Mouse (Mus musculus) heart, adult 2 months (tissue): Measurements from ENCODE around the gene Naalad2. TPM values are rescaled to one million over a fixed set of nuclear protein-coding genes. Genes with fewer than 3 reads are reported as not detected.
A peak's percentile ranks its signal among the peaks of the same experiment; 100 is the strongest.
"Not testable (repeated sequence)": the region's sequence is repeated elsewhere in the genome, so short reads cannot be mapped to it uniquely, and the experiment has no call there.

ENCODE experiments used
- DNase-seq, 2 experiments: peaks; one replicate each; pipeline ENCODE4 v3.0.0; 2021
- H3K27ac ChIP-seq: fragments of 200-600 bp; 2 replicates; pipeline ENCODE4 v1.8.1; 2022
- H3K27me3 ChIP-seq: fragments of 200-500 bp; 2 replicates; pipeline ENCODE4 v1.6.1; 2012; ENCODE audit warnings: mild to moderate bottlenecking, low read length, inconsistent platforms, mixed read lengths; ENCODE audit not compliant: control insufficient read depth, insufficient read depth
- H3K36me3 ChIP-seq: fragments of 200-500 bp; 2 replicates; pipeline ENCODE4 v1.6.1; 2012; ENCODE audit warnings: low read length, inconsistent platforms; ENCODE audit not compliant: control insufficient read depth, insufficient read depth
- H3K4me1 ChIP-seq: fragments of 200-500 bp; 2 replicates; pipeline ENCODE4 v1.6.1; 2011; ENCODE audit warnings: low read length; ENCODE audit not compliant: control insufficient read depth, insufficient read depth
- H3K4me3 ChIP-seq: fragments of 200-600 bp; 2 replicates; pipeline ENCODE4 v1.8.1; 2022
- H3K79me2 ChIP-seq: fragments of 200-500 bp; replicated peaks from 2 replicates; pipeline ENCODE4 v1.6.1; 2012; ENCODE audit warnings: mild to moderate bottlenecking, inconsistent platforms, low read length, moderate library complexity, mixed read lengths; ENCODE audit not compliant: control insufficient read depth, insufficient read depth
- H3K9ac ChIP-seq: fragments of 200-500 bp; 2 replicates; pipeline ENCODE4 v1.6.1; 2012; ENCODE audit warnings: low read depth, mild to moderate bottlenecking, control low read depth, inconsistent platforms, low read length, mixed read lengths
- CTCF ChIP-seq: fragments of 200-600 bp; IDR thresholded peaks from 2 replicates; pipeline ENCODE4 v1.8.1; 2022; ENCODE audit warnings: antibody characterized with exemption, mild to moderate bottlenecking, moderate library complexity
- EP300 ChIP-seq: fragments of 200-500 bp; IDR thresholded peaks from 2 replicates; pipeline ENCODE4 v1.6.1; 2011; ENCODE audit warnings: low read depth, low read length, control low read depth; ENCODE audit not compliant: insufficient read depth
- POLR2A ChIP-seq: fragments of 200-500 bp; IDR thresholded peaks from 2 replicates; pipeline ENCODE4 v1.6.1; 2011; ENCODE audit warnings: mild to moderate bottlenecking, low read depth, low read length, control low read depth; ENCODE audit not compliant: insufficient read depth
- WGBS: fragments of 180-500 bp; shearing (Covaris S2); methylation state at CpG from one replicate; pipeline ENCODE4 v1.1.7; 2018; 5-methylcytosine and 5-hydroxymethylcytosine counted together
- intact Hi-C: fragments of 180-260 bp; cut with DNase I; formaldehyde crosslinking; loops from one replicate; pipeline ENCODE4 v1.15.1; 2025
- polyA plus RNA-seq: library from polyadenylated mRNA; depleted of rRNA; stranded (reverse); fragments of >200 nt; gene quantifications from 2 replicates; pipeline ENCODE4 v1.2.3, GENCODE M21; 2012; rRNA removed
- total RNA-seq, 2 experiments: library from RNA; stranded (reverse); gene quantifications; 2 replicates each; pipeline ENCODE4 v1.2.3; 2021

Naalad2 gene
- total and polyA plus RNA-seq, 3 experiments, result 2.3 to 7.3 (median 6.4) TPM

GRCm38 (mm10) chr9:18291571-18292429, 111.0 kb downstream of the Naalad2 start, which contains the start of gene Chordc1:
TSS of gene Chordc1 (plus strand) at chr9:18292125.
- 3% methylated on average over 49 of the region's 49 CpGs for WGBS
- Histone ChIP-seq H3K36me3 (peaks cover 13% of the 10 kb centered on the region), H3K4me3 (peak within 1 kb of the TSS; percentile 71), H3K4me1 (peaks cover 4% of the 10 kb centered on the region; the same call in 1 of the 2 replicates), H3K27ac (peak within 1 kb of the TSS; percentile 99), H3K27me3 (no peaks in the 10 kb centered on the region), H3K9ac (peak within 1 kb of the TSS; percentile 92), H3K79me2 (peaks cover 2% of the 10 kb centered on the region; the same call in 1 of the 2 replicates)
- TF ChIP-seq EP300, result peak; percentile 96
- TF ChIP-seq CTCF, result peak; percentile 56
- TF ChIP-seq POLR2A, result peak; percentile 82
- intact Hi-C loops, result loop anchor here (5.0 kb wide), 1 partner anchor 181 kb away; no protein-coding TSS in a partner anchor
- peak; percentile 95 to 97 for DNase-seq

DNA sequence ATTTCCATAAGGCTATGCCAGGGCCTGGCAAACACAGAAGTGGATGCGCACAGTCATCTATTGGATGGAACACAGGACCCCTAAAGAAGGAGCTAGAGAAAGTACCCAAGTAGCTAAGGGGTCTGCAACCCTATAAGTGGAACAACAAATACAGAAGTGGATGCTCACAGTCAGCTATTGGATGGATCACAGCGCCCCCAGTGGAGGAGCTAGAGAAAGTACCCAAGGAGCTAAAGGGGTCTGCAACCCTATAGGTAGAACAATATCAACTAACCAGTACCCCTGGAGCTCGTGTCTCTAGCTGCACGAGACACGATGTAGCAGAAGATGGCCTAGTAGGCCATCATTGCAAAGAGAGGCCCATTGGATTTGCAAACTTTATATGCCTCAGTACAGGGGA, 124.1 kb downstream of the Naalad2 start:
- peak; percentile 53 for TF ChIP-seq CTCF
- DNase-seq, result not testable (repeated sequence)

GRCm38 (mm10) chr9:18277497-18277896, 125.3 kb downstream of the Naalad2 start:
- H3K4me3 ChIP-seq, result no peak overlapping the region
- no peak overlapping the region for H3K9ac ChIP-seq
- no peak for DNase-seq
- 23% methylated on average over 1 of the region's 1 CpGs for WGBS
- H3K4me1 ChIP-seq, result no peaks in the 10 kb centered on the region
- no peaks in the 10 kb centered on the region for H3K79me2 ChIP-seq
- H3K36me3 ChIP-seq, result no peaks in the 10 kb centered on the region
- intact Hi-C loops, result no loop called here
- H3K27ac ChIP-seq, result no peak overlapping the region
- TF ChIP-seq POLR2A (no peak), CTCF (peak; percentile 64)
- H3K27me3 ChIP-seq, result no peaks in the 10 kb centered on the region

More for the DNA sequence above, 124.1 kb downstream of the Naalad2 start:
- H3K27ac ChIP-seq, H3K9ac ChIP-seq, H3K4me3 ChIP-seq, H3K79me2 ChIP-seq, H3K4me1 ChIP-seq, H3K27me3 ChIP-seq, intact Hi-C loops, H3K36me3 ChIP-seq: not testable (repeated sequence)
- WGBS, result 29% methylated on average over 5 of the region's 5 CpGs

DNA sequence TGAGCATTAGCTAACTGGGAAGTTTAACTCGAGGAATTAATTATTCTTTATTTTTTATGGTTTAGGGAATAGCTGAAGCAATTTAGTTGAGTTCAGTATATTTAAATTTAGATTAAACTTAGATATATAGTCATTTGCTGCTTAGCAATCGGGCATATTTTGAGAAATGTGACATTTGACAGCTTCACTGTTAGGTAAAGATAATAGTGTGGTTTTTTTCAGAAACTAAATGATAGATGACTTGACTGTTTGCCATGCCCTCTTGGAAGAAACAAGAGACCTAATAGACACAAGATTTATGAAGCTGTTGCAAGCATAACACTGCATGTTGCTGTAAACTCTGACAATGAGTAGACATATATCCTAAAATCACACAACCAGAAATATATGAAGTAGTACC, 126.0 kb downstream of the Naalad2 start:
- H3K27me3 ChIP-seq, result no peaks in the 10 kb centered on the region
- no peak for DNase-seq
- intact Hi-C loops, result no loop called here
- no peaks in the 10 kb centered on the region for H3K4me1 ChIP-seq
- no peaks in the 10 kb centered on the region for H3K36me3 ChIP-seq
- TF ChIP-seq POLR2A, result no peak
- no peak for TF ChIP-seq CTCF
- TF ChIP-seq EP300, result no peak
- no peak overlapping the region for H3K27ac ChIP-seq
- H3K4me3 ChIP-seq, result no peak overlapping the region
- no peak overlapping the region for H3K9ac ChIP-seq
- 28% methylated on average over 2 of the region's 2 CpGs for WGBS
- no peaks in the 10 kb centered on the region for H3K79me2 ChIP-seq

DNA sequence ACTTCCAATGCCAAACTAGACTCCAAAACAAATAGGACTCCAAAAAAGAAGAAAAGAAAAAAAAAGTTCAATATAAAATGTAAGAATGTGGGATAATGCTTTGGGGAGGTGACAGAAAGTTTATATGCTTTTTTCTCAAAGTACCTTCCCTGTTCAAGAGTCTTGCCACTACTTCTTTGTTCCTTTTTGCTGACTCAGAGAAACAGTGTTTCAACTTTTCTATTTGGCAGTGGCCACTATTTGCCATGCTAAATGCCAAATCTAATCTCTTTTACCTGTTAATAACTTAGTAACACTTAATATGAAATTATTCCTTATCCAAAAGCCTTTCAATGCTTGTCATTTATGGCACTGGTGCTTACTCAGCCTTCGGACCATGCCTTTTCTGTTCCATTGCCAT, 126.9 kb downstream of the Naalad2 start:
- WGBS, result 73% methylated on average over 1 of the region's 1 CpGs
- H3K4me3 ChIP-seq, result no peak overlapping the region
- no peaks in the 10 kb centered on the region for H3K79me2 ChIP-seq
- H3K4me1 ChIP-seq, result no peaks in the 10 kb centered on the region
- H3K27ac ChIP-seq, result no peak overlapping the region
- no peaks in the 10 kb centered on the region for H3K27me3 ChIP-seq
- no peaks in the 10 kb centered on the region for H3K36me3 ChIP-seq
- TF ChIP-seq EP300, result no peak
- no peak for TF ChIP-seq CTCF
- no peak for TF ChIP-seq POLR2A
- no peak overlapping the region for H3K9ac ChIP-seq
- intact Hi-C loops, result no loop called here
- DNase-seq, result no peak

Other genes with a start within 250 kb of the Naalad2 start
- 10 to 100 TPM; 57.3 to 65.6 TPM for gene Chordc1, start 110.9 kb downstream of the Naalad2 start, total RNA-seq
- gene Chordc1, start 110.9 kb downstream of the Naalad2 start, polyA plus RNA-seq, result 23.8 and 37.8 TPM in 2 replicates
- gene Ubtfl1, start 1.4 kb upstream of the Naalad2 start, total RNA-seq, result not detected
- not detected in 2 replicates for gene Ubtfl1, start 1.4 kb upstream of the Naalad2 start, polyA plus RNA-seq
- gene Mbd3l2, start 27.7 kb upstream of the Naalad2 start, total RNA-seq, result not detected
- gene Mbd3l2, start 27.7 kb upstream of the Naalad2 start, polyA plus RNA-seq, result not detected in 2 replicates
- gene Zfp558, start 75.3 kb upstream of the Naalad2 start, total RNA-seq, result 1 to 10 TPM; 1.0 to 1.1 TPM
- gene Zfp558, start 75.3 kb upstream of the Naalad2 start, polyA plus RNA-seq, result 0.04 and 1.5 TPM in 2 replicates
- gene Mbd3l1, start 75.4 kb upstream of the Naalad2 start, total RNA-seq, result not detected
- gene Mbd3l1, start 75.4 kb upstream of the Naalad2 start, polyA plus RNA-seq, result not detected in 2 replicates